Mouse (Mus musculus) retina, adult 2 months (tissue): ENCODE data around the gene Mki67.

ENCODE experiments used
- DNase-seq: peaks from one replicate; pipeline ENCODE4 v3.0.0-alpha.2; 2012; ENCODE audit warnings: low read depth, low spot score

Gene Mki67

DNA sequence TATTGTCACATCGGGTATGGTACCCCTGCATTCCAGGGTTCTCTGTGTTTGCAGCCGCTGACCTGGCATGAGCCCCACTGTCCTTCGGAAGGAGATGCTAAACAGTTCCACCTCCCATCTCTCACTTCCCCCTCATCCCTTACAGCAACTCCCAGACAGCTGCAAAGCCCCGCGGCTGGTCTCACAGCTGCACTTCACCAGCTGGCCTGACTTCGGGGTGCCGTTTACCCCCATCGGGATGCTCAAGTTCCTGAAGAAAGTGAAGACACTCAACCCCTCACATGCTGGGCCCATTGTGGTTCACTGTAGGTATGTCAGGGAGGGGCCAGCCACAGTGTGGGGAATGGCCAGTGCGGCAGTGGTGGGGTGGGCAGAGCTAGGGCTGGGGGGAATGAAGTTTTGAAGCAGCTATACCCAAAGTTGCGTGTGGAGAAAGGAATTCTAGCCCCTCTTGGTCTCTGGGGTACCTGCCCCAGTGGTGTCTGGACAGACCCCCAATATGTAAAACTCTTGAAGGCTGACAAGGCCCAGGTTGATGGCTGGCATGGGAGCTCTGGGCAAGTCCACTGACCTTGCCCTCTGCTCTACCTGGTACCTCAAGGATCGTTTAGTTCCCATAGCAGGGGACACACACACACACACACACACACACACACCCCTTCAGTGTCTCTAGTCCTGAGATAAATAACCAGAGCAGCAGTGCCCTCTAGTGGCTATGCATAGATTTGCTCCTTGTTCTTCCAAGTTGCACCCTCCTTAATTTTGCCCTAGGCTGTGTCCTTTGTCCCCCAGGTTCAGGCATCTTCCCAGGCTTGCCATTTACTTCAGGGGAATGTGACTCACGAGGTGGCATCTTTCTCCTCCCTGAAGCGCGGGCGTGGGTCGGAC is 47.1 kb downstream of the Mki67 start:
- DNase-seq, result peak; percentile 22

- DNase-seq, result no peak
These were observed 49.8 kb downstream of the Mki67 start for GRCm38 (mm10) chr7:135666314-135666713.

- DNase-seq, result no peak
These were observed 52.0 kb downstream of the Mki67 start for GRCm38 (mm10) chr7:135664211-135664610.

GRCm38 (mm10) chr7:135660314-135660713 is 55.8 kb downstream of the Mki67 start:
- DNase-seq, result no peak

DNA sequence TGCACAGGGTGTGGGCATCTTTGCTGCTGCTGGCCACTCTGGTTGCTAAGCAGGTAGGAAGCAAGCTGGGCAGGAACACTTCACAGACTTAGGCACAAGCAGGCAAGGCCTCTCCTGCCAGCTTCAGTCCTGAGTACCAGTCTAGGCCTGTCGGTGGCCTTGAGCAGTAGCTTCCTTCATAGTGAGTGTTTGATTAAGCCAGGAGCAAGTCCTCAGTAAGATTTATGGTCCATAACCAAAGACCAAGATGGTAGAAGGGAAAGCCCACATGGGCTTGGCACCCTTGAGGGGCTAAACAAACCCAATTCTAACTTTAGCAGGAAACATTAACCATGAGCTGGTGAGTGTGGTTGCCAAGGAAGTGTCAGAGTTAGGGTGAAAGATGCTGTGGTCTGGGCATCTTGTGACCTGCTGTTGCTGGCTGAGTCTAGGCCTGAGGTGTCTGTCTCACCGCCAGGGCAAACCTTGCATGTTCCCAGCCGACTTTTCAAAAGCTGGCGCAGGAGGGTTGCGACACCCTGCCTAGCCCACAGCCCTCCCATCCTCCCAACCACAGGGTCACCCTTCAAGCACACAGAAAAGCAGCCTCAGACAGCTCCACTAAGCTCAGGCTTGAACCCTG is 56.7 kb downstream of the Mki67 start:
- no peak for DNase-seq

DNA sequence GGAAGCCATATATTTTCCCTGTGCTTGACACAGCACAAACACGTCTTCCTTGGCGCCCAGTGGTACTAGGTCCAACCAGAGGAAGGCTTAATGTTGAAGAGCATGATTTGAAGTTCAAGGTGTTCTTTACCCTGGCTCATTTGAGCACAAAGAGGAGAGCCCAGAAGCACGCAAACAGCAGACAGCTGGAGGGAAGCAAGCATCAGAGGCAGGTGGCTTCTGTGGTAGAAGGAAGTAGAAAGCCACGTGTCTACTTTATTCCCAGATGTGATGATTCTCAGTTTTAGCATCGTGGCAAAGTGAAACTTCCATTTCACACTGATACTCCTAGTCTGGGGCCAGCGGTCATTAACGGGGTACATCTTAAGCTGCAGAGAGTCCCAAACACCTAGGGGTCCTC is 58.0 kb downstream of the Mki67 start:
- no peak for DNase-seq

GRCm38 (mm10) chr7:135655113-135655512 is 61.0 kb downstream of the Mki67 start:
- DNase-seq, result no peak

GRCm38 (mm10) chr7:135654288-135654687 is 61.9 kb downstream of the Mki67 start:
- no peak for DNase-seq

DNA sequence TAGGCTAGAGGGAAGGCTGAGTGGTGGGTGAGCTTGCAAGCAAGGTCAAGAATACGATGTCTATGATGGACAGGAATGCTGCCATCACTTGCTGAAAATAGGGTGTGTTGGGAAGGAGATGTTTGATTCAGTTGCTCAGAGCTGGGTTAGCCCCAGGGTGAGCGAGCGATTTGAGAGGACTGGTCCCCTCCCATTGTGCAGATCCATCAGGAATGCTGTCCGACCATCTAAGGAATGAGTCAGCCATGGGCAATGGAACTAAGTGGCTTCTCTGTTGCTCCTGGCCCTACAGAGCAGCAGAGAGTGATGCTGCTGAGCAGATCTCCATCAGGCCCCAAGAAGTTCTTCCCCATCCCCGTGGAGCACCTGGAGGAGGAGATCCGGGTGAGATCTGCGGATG is 62.6 kb downstream of the Mki67 start:
- DNase-seq, result no peak

DNA sequence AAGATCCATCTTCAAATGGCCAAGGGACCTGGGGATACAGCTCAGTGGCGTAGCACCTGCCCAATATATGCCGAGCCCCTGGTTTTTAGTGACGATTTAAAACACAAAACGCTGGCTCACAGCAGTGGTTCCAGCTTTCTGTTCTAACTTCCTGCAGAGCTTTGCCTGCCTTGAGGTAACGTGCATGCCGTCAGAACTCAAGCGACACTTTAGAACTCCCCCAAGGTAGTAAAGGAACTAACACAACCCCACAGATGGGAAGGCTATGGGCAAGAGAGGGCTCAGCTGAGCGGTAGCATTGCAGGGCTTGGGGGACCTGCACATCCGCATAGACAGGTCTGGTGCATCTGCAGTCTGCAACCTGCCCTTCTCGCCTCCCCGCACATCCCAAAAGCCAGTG is 63.4 kb downstream of the Mki67 start:
- DNase-seq, result no peak

- no peak for DNase-seq
These were observed 64.2 kb downstream of the Mki67 start for GRCm38 (mm10) chr7:135651831-135652511.

DNA sequence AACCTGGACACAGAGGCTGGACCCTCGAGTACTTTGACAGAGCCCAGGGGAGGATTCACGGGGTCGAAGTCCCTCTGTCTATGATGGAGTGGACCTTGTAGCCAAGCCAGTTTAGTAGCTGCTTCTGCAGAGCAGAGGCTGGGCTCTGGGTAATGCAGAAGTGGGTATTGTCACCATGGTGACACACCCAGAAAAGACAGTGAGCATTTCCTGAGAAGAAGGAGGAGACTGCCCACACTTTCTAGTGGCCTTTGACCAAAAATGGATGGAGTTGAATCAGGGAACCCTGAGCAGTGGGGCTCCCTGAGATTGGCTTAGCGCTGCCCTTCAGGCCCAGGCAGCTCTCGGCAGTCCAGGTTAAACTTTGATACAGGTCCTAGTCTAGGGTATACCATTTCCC is 66.1 kb downstream of the Mki67 start:
- DNase-seq, result no peak

- DNase-seq, result no peak
These were observed 66.9 kb downstream of the Mki67 start for GRCm38 (mm10) chr7:135649306-135649705.

- DNase-seq, result no peak
These were observed 67.3 kb downstream of the Mki67 start for GRCm38 (mm10) chr7:135648821-135649220.

DNA sequence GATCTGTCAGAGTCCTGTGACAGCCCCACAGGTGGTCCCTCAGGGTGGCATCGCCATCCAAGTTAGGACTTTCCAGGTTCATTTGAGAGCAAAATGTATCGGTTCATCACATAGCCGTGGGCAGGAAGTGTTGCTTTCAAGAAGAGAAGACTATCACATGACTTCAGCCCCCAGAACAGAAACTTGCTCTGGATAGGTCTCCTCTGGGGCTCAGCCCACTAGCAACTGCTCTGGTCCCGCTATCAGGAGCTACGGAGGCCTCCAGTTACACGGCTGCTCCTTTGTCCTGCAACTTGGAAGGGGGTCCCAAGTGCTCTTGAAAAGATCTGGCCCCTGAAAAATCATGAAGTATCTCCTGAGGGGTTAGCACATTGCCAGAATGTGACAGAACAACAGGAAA is 69.2 kb downstream of the Mki67 start:
- DNase-seq, result no peak

- no peak for DNase-seq
These were observed 71.7 kb downstream of the Mki67 start for GRCm38 (mm10) chr7:135644452-135644851.

DNA sequence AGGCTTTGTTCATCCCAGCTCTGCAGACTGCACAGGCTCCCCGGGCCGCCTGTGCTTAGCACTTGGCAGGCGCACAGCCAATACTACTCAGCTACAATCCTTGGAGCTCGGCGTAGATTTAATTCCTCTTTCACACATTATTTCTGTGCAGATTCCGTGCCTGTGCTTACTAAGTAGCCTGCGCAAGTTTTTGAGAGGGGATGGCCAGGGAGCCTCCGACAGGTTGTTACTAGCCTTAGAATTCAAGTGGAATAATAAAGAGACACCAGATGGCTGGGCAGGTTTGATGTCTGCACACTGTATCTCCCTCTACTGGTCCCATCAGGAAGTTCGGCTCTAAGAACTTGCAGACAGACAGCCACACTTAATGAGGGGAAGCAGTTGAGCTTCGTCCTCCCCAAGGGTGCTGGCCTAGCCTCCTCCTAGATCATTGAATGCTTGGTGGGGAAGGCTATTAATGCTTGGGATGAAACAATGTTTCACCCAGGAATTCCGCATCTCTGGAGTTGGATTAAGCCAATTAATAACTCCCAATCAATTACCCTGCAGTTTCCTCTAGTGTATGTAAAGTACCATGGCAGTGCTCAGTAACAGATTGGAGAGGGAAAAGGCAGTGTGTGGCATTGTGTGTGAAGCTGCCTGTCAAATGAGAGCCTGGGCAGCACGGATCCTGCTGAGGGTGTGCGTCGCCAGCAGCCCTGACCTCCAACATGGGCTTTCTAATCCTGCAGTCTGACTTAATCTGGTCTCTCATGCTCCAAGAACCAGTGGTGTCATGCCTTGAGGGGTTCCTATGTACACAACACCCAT is 74.3 kb downstream of the Mki67 start:
- peak; percentile 6 for DNase-seq
